Mouse (Mus musculus): ENCODE measurements at regions not wholly inside any gene's neighbourhood (a gene's known extent, or its start where the extent isn't known, plus 50 kb on each side); places are given as distances from the start of the nearest gene placed in this dataset.
"Not testable (repeated sequence)": the region's sequence is repeated elsewhere in the genome, so short reads cannot be mapped to it uniquely, and the experiment has no call there.

- Histone ChIP-seq H3K27ac (ENCODE audit: insufficient read depth, low read depth, low read length, poor library complexity, severe bottlenecking) (no peak overlapping the region), H3K36me3 (ENCODE audit: control insufficient read depth, insufficient read depth, low read length, poor library complexity, severe bottlenecking) (no peaks in the 10 kb centered on the region), H3K9ac (ENCODE audit: insufficient read depth, low read depth, low read length, poor library complexity, severe bottlenecking) (no peak overlapping the region), H3K4me1 (ENCODE audit: control insufficient read depth in 2 of 2, insufficient read depth in 2 of 2, low read length in 2 of 2, poor library complexity in 1 of 2) (no peaks in the 10 kb centered on the region), H3K9me3 (ENCODE audit: control insufficient read depth, insufficient read depth, low read depth, low read length) (no peaks in the 10 kb centered on the region), H3K4me3 (ENCODE audit: insufficient read depth in 1 of 2, low read depth in 1 of 2, low read length in 2 of 2, poor library complexity in 1 of 2, severe bottlenecking in 1 of 2) (no peak overlapping the region)
- in situ Hi-C loops (cut with MboI; ENCODE audit: low sequenced_read_pairs in 2 of 2, unreplicated experiment in 2 of 2): no loop called here
- no peak for DNase-seq (ENCODE audit: low read depth, low spot score)
- TF ChIP-seq CHD2 (IDR thresholded peaks at IDR 0.05; ENCODE audit: low read depth, low read length): no peak
- no peak for TF ChIP-seq ZNF384 (IDR thresholded peaks at IDR 0.05; ENCODE audit: low read depth, low read length)
- no peak for TF ChIP-seq ZC3H11A (IDR thresholded peaks at IDR 0.05; ENCODE audit: borderline replicate concordance, low read depth, low read length)
- TF ChIP-seq MAFK (IDR thresholded peaks at IDR 0.05; ENCODE audit: insufficient read depth, low read depth, low read length): no peak
- no peak for TF ChIP-seq HCFC1 (IDR thresholded peaks at IDR 0.05; ENCODE audit: borderline replicate concordance, insufficient read depth, low read length)
Observed at GRCm38 (mm10) chr14:38237471-38237870, 1102.4 kb upstream of the Ghitm start.

DNA sequence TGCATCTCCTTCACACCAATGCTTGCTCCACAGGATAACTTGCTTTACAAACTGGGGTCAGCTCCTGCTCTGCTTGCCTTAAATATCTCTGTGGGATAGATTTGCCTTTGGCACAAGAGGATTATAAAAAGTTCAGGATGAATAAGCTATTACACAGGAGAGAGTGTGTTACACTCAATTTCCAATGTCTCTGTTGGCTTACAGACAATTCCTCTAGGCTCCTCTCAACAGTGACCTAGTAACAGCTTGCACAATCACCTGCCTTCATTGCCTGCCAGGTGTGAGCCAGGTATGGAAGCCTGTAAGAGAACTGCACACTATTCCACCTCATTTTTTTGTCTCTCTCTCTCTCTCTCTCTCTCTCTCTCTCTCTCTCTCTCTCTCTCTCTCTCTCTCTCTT is 1073.5 kb upstream of the Ghitm start:
- no peak for DNase-seq (ENCODE audit: low read depth, low spot score)
- in situ Hi-C loops (cut with MboI; ENCODE audit: low sequenced_read_pairs in 2 of 2, unreplicated experiment in 2 of 2): no loop called here
- Histone ChIP-seq H3K27ac (ENCODE audit: insufficient read depth, low read depth, low read length, poor library complexity, severe bottlenecking) (no peak overlapping the region), H3K36me3 (ENCODE audit: control insufficient read depth, insufficient read depth, low read length, poor library complexity, severe bottlenecking) (no peaks in the 10 kb centered on the region), H3K4me3 (ENCODE audit: insufficient read depth in 1 of 2, low read depth in 1 of 2, low read length in 2 of 2, poor library complexity in 1 of 2, severe bottlenecking in 1 of 2) (no peak overlapping the region), H3K9me3 (ENCODE audit: control insufficient read depth, insufficient read depth, low read depth, low read length) (no peaks in the 10 kb centered on the region), H3K9ac (ENCODE audit: insufficient read depth, low read depth, low read length, poor library complexity, severe bottlenecking) (no peak overlapping the region), H3K4me1 (ENCODE audit: control insufficient read depth in 2 of 2, insufficient read depth in 2 of 2, low read length in 2 of 2, poor library complexity in 1 of 2) (no peaks in the 10 kb centered on the region)
- TF ChIP-seq MAFK (IDR thresholded peaks at IDR 0.05; ENCODE audit: insufficient read depth, low read depth, low read length) (no peak), HCFC1 (IDR thresholded peaks at IDR 0.05; ENCODE audit: borderline replicate concordance, insufficient read depth, low read length) (no peak), ZNF384 (IDR thresholded peaks at IDR 0.05; ENCODE audit: low read depth, low read length) (no peak), ZC3H11A (IDR thresholded peaks at IDR 0.05; ENCODE audit: borderline replicate concordance, low read depth, low read length) (no peak), CHD2 (IDR thresholded peaks at IDR 0.05; ENCODE audit: low read depth, low read length) (no peak)

- in situ Hi-C loops (cut with MboI; ENCODE audit: low sequenced_read_pairs in 2 of 2, unreplicated experiment in 2 of 2): no loop called here
- Histone ChIP-seq H3K4me1 (ENCODE audit: control insufficient read depth in 2 of 2, insufficient read depth in 2 of 2, low read length in 2 of 2, poor library complexity in 1 of 2) (no peaks in the 10 kb centered on the region), H3K36me3 (ENCODE audit: control insufficient read depth, insufficient read depth, low read length, poor library complexity, severe bottlenecking) (no peaks in the 10 kb centered on the region), H3K4me3 (ENCODE audit: insufficient read depth in 1 of 2, low read depth in 1 of 2, low read length in 2 of 2, poor library complexity in 1 of 2, severe bottlenecking in 1 of 2) (no peak overlapping the region), H3K9ac (ENCODE audit: insufficient read depth, low read depth, low read length, poor library complexity, severe bottlenecking) (no peak overlapping the region), H3K9me3 (ENCODE audit: control insufficient read depth, insufficient read depth, low read depth, low read length) (no peaks in the 10 kb centered on the region), H3K27ac (ENCODE audit: insufficient read depth, low read depth, low read length, poor library complexity, severe bottlenecking) (no peak overlapping the region)
- TF ChIP-seq ZC3H11A (IDR thresholded peaks at IDR 0.05; ENCODE audit: borderline replicate concordance, low read depth, low read length): no peak
- no peak for TF ChIP-seq MAFK (IDR thresholded peaks at IDR 0.05; ENCODE audit: insufficient read depth, low read depth, low read length)
- TF ChIP-seq ZNF384 (IDR thresholded peaks at IDR 0.05; ENCODE audit: low read depth, low read length): no peak
- TF ChIP-seq HCFC1 (IDR thresholded peaks at IDR 0.05; ENCODE audit: borderline replicate concordance, insufficient read depth, low read length): no peak
- TF ChIP-seq CHD2 (IDR thresholded peaks at IDR 0.05; ENCODE audit: low read depth, low read length): no peak
- DNase-seq (ENCODE audit: low read depth, low spot score): no peak
Observed at GRCm38 (mm10) chr14:38191771-38192170, 1056.7 kb upstream of the Ghitm start.

DNA sequence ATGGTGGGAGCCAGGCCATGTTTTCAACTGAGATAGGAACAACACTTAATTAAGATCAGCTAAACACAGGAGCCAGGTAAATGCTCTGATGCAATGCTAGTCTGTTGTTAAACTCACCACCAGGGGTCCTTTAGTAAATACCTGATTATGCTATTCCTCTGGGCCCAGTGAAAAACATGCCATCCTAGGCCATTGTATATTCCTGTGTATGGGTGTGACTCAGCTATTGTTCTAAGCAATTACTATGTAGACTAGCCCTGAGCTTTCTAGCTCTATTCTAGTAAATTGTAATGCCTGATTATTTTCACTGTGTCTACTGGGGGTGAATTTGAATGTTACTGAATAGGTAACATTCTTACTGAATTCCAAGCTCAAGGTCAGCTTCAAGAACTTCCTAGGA is 1050.5 kb upstream of the Ghitm start:
- H3K4me1 ChIP-seq (ENCODE audit: control insufficient read depth in 2 of 2, insufficient read depth in 2 of 2, low read length in 2 of 2, poor library complexity in 1 of 2); H3K27ac ChIP-seq (ENCODE audit: insufficient read depth, low read depth, low read length, poor library complexity, severe bottlenecking); H3K9ac ChIP-seq (ENCODE audit: insufficient read depth, low read depth, low read length, poor library complexity, severe bottlenecking); H3K4me3 ChIP-seq (ENCODE audit: insufficient read depth in 1 of 2, low read depth in 1 of 2, low read length in 2 of 2, poor library complexity in 1 of 2, severe bottlenecking in 1 of 2); H3K9me3 ChIP-seq (ENCODE audit: control insufficient read depth, insufficient read depth, low read depth, low read length); in situ Hi-C loops (cut with MboI; ENCODE audit: low sequenced_read_pairs in 2 of 2, unreplicated experiment in 2 of 2); H3K36me3 ChIP-seq (ENCODE audit: control insufficient read depth, insufficient read depth, low read length, poor library complexity, severe bottlenecking): not testable (repeated sequence)
- peak; percentile 33 for DNase-seq (ENCODE audit: low read depth, low spot score)
- TF ChIP-seq CHD2 (IDR thresholded peaks at IDR 0.05; ENCODE audit: low read depth, low read length): 0 out of 2 replicates have a peak, but pooled peaks have one; percentile 17

DNA sequence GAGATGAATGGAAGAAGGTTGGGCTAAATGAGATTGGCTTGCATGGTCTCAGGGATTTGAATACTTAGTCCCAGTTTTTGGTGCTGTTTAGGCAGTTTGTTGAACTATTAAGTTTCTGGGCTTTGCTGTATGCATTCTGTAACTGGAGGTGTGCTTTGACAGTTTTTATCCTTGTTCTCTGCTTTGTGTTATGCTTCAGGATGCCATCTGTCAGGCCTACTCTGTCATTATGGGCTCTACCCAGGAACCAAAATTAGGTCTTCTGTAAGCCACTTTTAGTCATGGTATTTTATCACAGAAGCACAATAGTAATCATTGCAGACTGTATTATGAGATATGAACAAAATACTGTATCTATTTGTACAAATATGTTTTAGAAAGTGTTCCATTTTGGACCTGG is 1017.8 kb upstream of the Ghitm start:
- no peaks in the 10 kb centered on the region for H3K36me3 ChIP-seq (ENCODE audit: control insufficient read depth, insufficient read depth, low read length, poor library complexity, severe bottlenecking)
- no peaks in the 10 kb centered on the region for H3K9me3 ChIP-seq (ENCODE audit: control insufficient read depth, insufficient read depth, low read depth, low read length)
- in situ Hi-C loops (cut with MboI; ENCODE audit: low sequenced_read_pairs in 2 of 2, unreplicated experiment in 2 of 2): no loop called here
- no peak overlapping the region for H3K9ac ChIP-seq (ENCODE audit: insufficient read depth, low read depth, low read length, poor library complexity, severe bottlenecking)
- TF ChIP-seq ZC3H11A (IDR thresholded peaks at IDR 0.05; ENCODE audit: borderline replicate concordance, low read depth, low read length) (no peak), ZNF384 (IDR thresholded peaks at IDR 0.05; ENCODE audit: low read depth, low read length) (no peak), CHD2 (IDR thresholded peaks at IDR 0.05; ENCODE audit: low read depth, low read length) (no peak), MAFK (IDR thresholded peaks at IDR 0.05; ENCODE audit: insufficient read depth, low read depth, low read length) (no peak), HCFC1 (IDR thresholded peaks at IDR 0.05; ENCODE audit: borderline replicate concordance, insufficient read depth, low read length) (no peak)
- no peak for DNase-seq (ENCODE audit: low read depth, low spot score)
- H3K4me1 ChIP-seq (ENCODE audit: control insufficient read depth in 2 of 2, insufficient read depth in 2 of 2, low read length in 2 of 2, poor library complexity in 1 of 2): no peaks in the 10 kb centered on the region
- H3K4me3 ChIP-seq (ENCODE audit: insufficient read depth in 1 of 2, low read depth in 1 of 2, low read length in 2 of 2, poor library complexity in 1 of 2, severe bottlenecking in 1 of 2): no peak overlapping the region
- no peak overlapping the region for H3K27ac ChIP-seq (ENCODE audit: insufficient read depth, low read depth, low read length, poor library complexity, severe bottlenecking)
